7 mouse cellular contexts compared by ENCODE assay signal in genomic region chr10:18370475-18371286, GRCm38 (mm10). TPM values are rescaled to one million over a fixed set of nuclear protein-coding genes. Genes with fewer than 3 reads are reported as not detected.
DNase-seq lines count a peak whose midpoint lies in the region; ATAC-seq and TF ChIP-seq lines count a peak whose summit lies in the region.

No protein-coding gene starts in this region.

- peak; percentile 45; the same call in 1 of the 2 replicates for ATAC-seq in midbrain, embryonic 11.5 days (ENCODE audit: low FRiP score)

- H3K4me2 ChIP-seq in midbrain, embryonic 11.5 days = no peak overlapping the region

- H3K27me3 ChIP-seq in midbrain, embryonic 11.5 days (ENCODE audit: control insufficient read depth, insufficient read depth, low read length) = no peaks in the 10 kb centered on the region
- H3K27me3 ChIP-seq in thymus, adult 2 months (ENCODE audit: control insufficient read depth, insufficient read depth, low read length) = no peaks in the 10 kb centered on the region

- WGBS in midbrain, embryonic 11.5 days = 13% methylated on average over 17 of the region's 17 CpGs
- WGBS in thymus, adult 2 months = 85% methylated on average over 17 of the region's 17 CpGs

- H3K27ac ChIP-seq in midbrain, embryonic 11.5 days (ENCODE audit: low read depth, low read length) = no peak overlapping the region
- H3K27ac ChIP-seq in thymus, adult 2 months (ENCODE audit: control insufficient read depth, insufficient read depth, low read length) = no peak overlapping the region

- H3K9ac ChIP-seq in midbrain, embryonic 11.5 days (ENCODE audit: low read length) = no peak overlapping the region; the same call in 1 of the 2 replicates

- H3K4me3 ChIP-seq in midbrain, embryonic 11.5 days (ENCODE audit: low read depth, low read length) = no peak overlapping the region
- no peak overlapping the region for H3K4me3 ChIP-seq in thymus, adult 2 months (ENCODE audit: control insufficient read depth, insufficient read depth, low read length)

- peak; percentile 57 for DNase-seq in Muller cell, postnatal 12 days (ENCODE audit: inconsistent ontology term)
- DNase-seq in embryo, embryonic 10.5 days (ENCODE audit: low spot score) = peak; percentile 70
- DNase-seq in kidney, adult 9 months = peak; percentile 68
- peak; percentile 88 for DNase-seq in midbrain, embryonic 11.5 days (ENCODE audit: low spot score, missing footprints)
- DNase-seq in thymus, adult 2 months = no peak
- no peak for DNase-seq in MN1 (ENCODE audit: low spot score)
- no peak for DNase-seq in spleen, postnatal 10 days (ENCODE audit: low spot score in 2 of 2)

- peaks cover 21% of the 10 kb centered on the region for H3K4me1 ChIP-seq in midbrain, embryonic 11.5 days (ENCODE audit: control insufficient read depth, insufficient read depth, low read length)
- H3K4me1 ChIP-seq in thymus, adult 2 months (replicated peaks; ENCODE audit: control insufficient read depth, insufficient read depth, low read length) = no peaks in the 10 kb centered on the region

- no peak for TF ChIP-seq CTCF in thymus, adult 2 months (IDR thresholded peaks at IDR 0.05; ENCODE audit: borderline replicate concordance, control insufficient read depth, extremely low read depth, insufficient read depth, low read length, poor library complexity)

- no peaks in the 10 kb centered on the region for H3K9me3 ChIP-seq in midbrain, embryonic 11.5 days (ENCODE audit: control insufficient read depth, low read length)

- no peak for TF ChIP-seq POLR2A in thymus, adult 2 months (IDR thresholded peaks at IDR 0.05; ENCODE audit: control insufficient read depth, extremely low read depth, insufficient read depth, low read length, poor library complexity)

- no peaks in the 10 kb centered on the region for H3K36me3 ChIP-seq in midbrain, embryonic 11.5 days (ENCODE audit: control insufficient read depth, insufficient read depth, low read length)
- H3K36me3 ChIP-seq in thymus, adult 2 months (ENCODE audit: control insufficient read depth, insufficient read depth, low read length) = no peaks in the 10 kb centered on the region

RNA-seq across cellular contexts. Expression of gene Nhsl1, which starts 51.9 kb away (rescaled TPM):
- 14.6 and 15.3 TPM in 2 replicates for polyA plus RNA-seq in midbrain, embryonic 11.5 days (2014; fragmentation: Nextera tagmentation; extraction: Ambion mirVana)
- polyA plus RNA-seq in thymus, adult 2 months (2012; rRNA removed) = 15.9 and 18.1 TPM in 2 replicates

Comparison
In these comparisons a context has a peak if more than half of its experiments do, and no peak if none do; other contexts are left out.
1. DNase-seq: peak in Muller cell, postnatal 12 days (single experiment), embryo, embryonic 10.5 days (single experiment), kidney, adult 9 months (single experiment) and midbrain, embryonic 11.5 days (single experiment); none in thymus, adult 2 months (single experiment), MN1 (single experiment) and spleen, postnatal 10 days (0 of 2).